Comparison of ENCODE assay signal across 14 mouse cellular contexts in the genomic region with DNA sequence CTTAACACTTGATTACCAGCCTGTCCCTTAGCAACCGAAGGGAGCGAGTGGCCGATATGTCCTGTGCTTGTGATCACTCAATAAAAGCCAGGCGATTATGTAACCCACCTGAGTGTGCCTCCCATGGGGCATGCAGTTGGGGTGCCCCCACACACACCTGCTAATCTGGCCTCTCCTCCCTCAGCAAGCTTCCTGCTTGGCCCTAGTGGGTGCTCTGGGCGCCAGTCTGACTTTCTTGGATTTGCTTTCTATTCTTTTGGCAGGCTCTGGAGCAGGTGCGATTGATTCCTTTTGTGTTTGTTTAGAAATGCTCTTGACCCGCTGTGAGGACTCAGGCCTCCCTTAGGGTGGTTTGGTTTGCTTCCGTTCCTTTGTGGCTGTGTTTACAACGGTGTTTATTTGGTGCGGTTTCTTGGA.
DNase-seq lines count a peak whose midpoint lies in the region; ATAC-seq and TF ChIP-seq lines count a peak whose summit lies in the region.
"Had no signal": no experiment of that assay in that cellular context is flagged by ENCODE, and none has a peak within 500 bp of the region (broad histone marks: within the 10 kb centered on the region; RNA-seq: fewer than 3 reads in every experiment).

No protein-coding gene starts in this region.

- intact Hi-C loops in heart, postnatal 10 days (cut with DNase I): no loop called here

- WGBS in heart, embryonic 12.5 days: 61% methylated on average over 10 of the region's 10 CpGs
- WGBS in stomach, postnatal 0 days: 33% methylated on average over 10 of the region's 10 CpGs

- no peak overlapping the region for H3K4me2 ChIP-seq in heart, embryonic 12.5 days
- no peak overlapping the region for H3K4me2 ChIP-seq in stomach, postnatal 0 days (replicated peaks; ENCODE audit: low read depth)
- H3K4me2 ChIP-seq: embryonic facial prominence, embryonic 15.5 days; liver, embryonic 11.5 days had no signal

- H3K9ac ChIP-seq in heart, embryonic 12.5 days: no peak overlapping the region
- no peak overlapping the region for H3K9ac ChIP-seq in stomach, postnatal 0 days (ENCODE audit: low read length)
- H3K9ac ChIP-seq: embryonic facial prominence, embryonic 15.5 days had no signal

- peaks cover 34% of the 10 kb centered on the region for H3K4me1 ChIP-seq in heart, embryonic 12.5 days (replicated peaks)
- H3K4me1 ChIP-seq in stomach, postnatal 0 days (replicated peaks; ENCODE audit: control insufficient read depth, insufficient read depth): no peaks in the 10 kb centered on the region; the same call in none of the 2 replicates

- TF ChIP-seq EP300 in stomach, postnatal 0 days (optimal IDR thresholded peaks at IDR 0.05): no peak

- no peak overlapping the region for H3K27ac ChIP-seq in heart, embryonic 12.5 days (ENCODE audit: poor library complexity, severe bottlenecking)
- H3K27ac ChIP-seq in stomach, postnatal 0 days (replicated peaks): 0 out of 2 replicates have a peak overlapping the region, but pooled peaks have one; percentile 14
- H3K27ac ChIP-seq: embryonic facial prominence, embryonic 15.5 days; hindbrain, postnatal 0 days had no signal

- H3K9me3 ChIP-seq in heart, embryonic 12.5 days (replicated peaks): no peaks in the 10 kb centered on the region
- H3K9me3 ChIP-seq in stomach, postnatal 0 days (ENCODE audit: control insufficient read depth, low read length): no peaks in the 10 kb centered on the region
- H3K9me3 ChIP-seq: embryonic facial prominence, embryonic 15.5 days had no signal

- H3K36me3 ChIP-seq in heart, embryonic 12.5 days: no peaks in the 10 kb centered on the region
- H3K36me3 ChIP-seq in stomach, postnatal 0 days (ENCODE audit: control insufficient read depth, insufficient read depth, low read length): no peaks in the 10 kb centered on the region
- H3K36me3 ChIP-seq: embryonic facial prominence, embryonic 15.5 days had no signal

- DNase-seq in heart, adult 11 months: peak; percentile 98
- peak; percentile 12 for DNase-seq in retina, postnatal 1 day
- DNase-seq in retina, embryonic 14.5 days (ENCODE audit: low spot score): no peak
- DNase-seq in heart, postnatal 10 days: peak; percentile 40 to 44
- peak; percentile 46 for DNase-seq in stomach, postnatal 0 days (ENCODE audit: low spot score)
- no peak for DNase-seq in adrenal gland, adult 18-20 months (ENCODE audit: low spot score in 2 of 2)
- DNase-seq: B cell, adult 2 months; layer of hippocampus, adult 9-11 months had no signal

- H3K27me3 ChIP-seq in heart, embryonic 12.5 days (replicated peaks): no peaks in the 10 kb centered on the region
- no peaks in the 10 kb centered on the region for H3K27me3 ChIP-seq in stomach, postnatal 0 days (ENCODE audit: control insufficient read depth, insufficient read depth, low read length)
- H3K27me3 ChIP-seq: embryonic facial prominence, embryonic 15.5 days; Patski had no signal

- no peak for TF ChIP-seq CTCF in stomach, postnatal 0 days (IDR thresholded peaks at IDR 0.05; ENCODE audit: low read depth)

- H3K4me3 ChIP-seq in heart, embryonic 12.5 days: no peak overlapping the region
- H3K4me3 ChIP-seq in stomach, postnatal 0 days (ENCODE audit: low read depth, low read length): no peak overlapping the region
- H3K4me3 ChIP-seq: embryonic facial prominence, embryonic 15.5 days had no signal

- no peak for ATAC-seq in heart, embryonic 12.5 days (ENCODE audit: insufficient number of reproducible peaks, low FRiP score)
- ATAC-seq in stomach, postnatal 0 days (ENCODE audit: low FRiP score, low TSS enrichment): peak; percentile 39
- ATAC-seq in frontal cortex, adult (ENCODE audit: low TSS enrichment): no peak
- ATAC-seq: hindbrain, postnatal 0 days; Patski had no signal

Comparison
In these comparisons a context has a peak if more than half of its experiments do, and no peak if none do; other contexts are left out.
1. DNase-seq: peak in heart, adult 11 months (single experiment), retina, postnatal 1 day (single experiment), heart, postnatal 10 days (2 of 2) and stomach, postnatal 0 days (single experiment); none in retina, embryonic 14.5 days (single experiment) and adrenal gland, adult 18-20 months (0 of 2).